Mouse (Mus musculus): ENCODE measurements around the gene Gfpt2. TPM values are rescaled to one million over a fixed set of nuclear protein-coding genes. Genes with fewer than 3 reads are reported as not detected.

Gene Gfpt2
- total RNA-seq, 2 experiments from 2014 or later, result 5.7 to 6.2 TPM

DNA sequence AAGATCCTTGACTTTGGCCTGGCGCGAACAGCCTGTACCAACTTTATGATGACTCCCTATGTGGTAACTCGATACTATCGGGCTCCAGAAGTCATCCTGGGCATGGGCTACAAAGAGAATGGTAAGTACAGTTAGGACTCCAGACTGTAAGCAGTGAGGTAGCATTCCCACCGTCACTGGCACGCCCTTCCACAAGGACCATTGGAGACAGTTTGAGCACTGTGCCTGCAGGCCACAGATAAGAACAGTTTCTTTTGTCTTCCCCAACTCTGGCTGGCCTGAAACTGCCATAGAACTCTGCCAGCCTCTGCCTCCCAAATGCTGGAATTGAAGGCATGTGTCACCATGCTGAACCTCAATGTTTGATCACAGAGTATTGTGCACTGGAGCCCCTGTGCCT, 78.8 kb downstream of the Gfpt2 start:
- no peak for DNase-seq
- intact Hi-C loops (cut with DNase I), result loop anchor here (5.0 kb wide), 2 partner anchors 45 to 145 kb away; no protein-coding TSS in a partner anchor

DNA sequence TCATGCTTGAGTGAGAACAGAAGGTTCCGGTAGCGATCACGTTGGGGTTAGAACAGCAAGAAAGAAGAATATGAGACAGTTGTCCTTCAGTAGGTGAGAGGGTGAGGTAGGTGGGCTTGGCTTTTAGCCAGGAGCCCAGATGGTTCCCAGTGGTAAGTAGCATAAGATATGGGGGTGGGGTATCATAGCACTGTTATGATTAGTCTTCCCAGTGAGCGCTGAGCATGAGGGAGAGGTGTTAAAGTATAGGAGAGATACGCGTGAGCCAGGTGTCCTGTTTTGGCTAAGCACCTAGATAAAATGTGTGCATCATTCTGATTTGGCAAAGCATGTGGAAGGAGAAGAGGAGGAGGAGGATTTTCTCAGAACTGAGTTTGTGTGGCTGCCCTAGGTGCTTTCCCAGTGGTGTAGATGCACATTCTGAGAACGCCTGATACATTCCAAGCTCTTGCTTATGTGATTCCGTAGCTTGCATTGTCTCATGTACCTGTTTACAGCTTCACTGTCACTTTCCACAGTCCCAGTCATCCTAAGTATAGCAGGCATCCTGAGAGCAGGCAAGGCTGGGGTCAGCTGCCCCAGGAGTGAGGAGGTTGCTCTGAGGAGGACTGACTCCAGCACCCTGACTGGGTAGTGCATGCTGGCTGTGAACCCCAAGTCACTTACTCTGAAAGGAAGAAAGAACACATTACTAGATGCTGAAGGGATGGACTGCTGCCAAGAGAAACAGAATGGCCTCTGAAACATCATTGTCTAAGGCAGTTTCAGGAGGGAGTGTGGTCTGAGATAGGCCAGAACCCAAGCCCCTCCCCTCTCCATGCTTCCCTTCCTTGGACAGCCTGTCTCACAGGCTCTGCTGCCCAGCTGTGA, 83.2 kb downstream of the Gfpt2 start:
- DNase-seq, result no peak
- intact Hi-C loops (cut with DNase I), result no loop called here

DNA sequence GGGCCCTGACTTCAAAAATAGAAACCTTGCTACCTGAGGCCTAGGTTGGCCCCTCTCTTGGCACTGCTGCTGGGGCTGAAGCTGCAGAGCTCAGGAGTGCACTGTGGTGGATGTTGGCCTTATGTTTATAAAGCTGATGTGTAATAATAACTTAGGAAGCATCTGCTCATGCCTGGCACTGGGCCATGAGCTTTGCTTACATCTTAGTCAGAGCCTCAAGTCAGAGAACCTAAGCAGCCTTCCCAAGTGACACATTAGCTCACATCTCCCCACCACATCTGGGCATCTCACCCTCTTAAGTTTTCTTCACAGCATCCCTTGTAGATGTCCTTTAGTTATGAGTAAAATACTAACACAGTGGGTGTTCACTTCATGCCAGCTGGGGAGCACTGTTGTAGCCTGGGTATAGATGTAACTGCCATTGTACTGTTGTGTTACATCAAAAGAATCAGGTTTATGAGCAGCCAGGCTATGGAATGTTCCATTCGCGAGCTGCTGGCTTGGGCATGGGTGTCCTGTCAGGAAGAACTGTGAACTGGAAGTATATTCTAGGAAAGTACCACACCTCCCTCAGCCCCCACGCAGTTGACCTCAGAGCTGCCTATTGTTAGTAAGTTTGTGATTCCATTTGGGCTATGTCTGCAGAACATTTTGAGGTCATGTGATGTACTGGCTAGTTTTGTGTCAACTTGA, 86.1 kb downstream of the Gfpt2 start:
- DNase-seq, result no peak
- intact Hi-C loops (cut with DNase I), result no loop called here

DNA sequence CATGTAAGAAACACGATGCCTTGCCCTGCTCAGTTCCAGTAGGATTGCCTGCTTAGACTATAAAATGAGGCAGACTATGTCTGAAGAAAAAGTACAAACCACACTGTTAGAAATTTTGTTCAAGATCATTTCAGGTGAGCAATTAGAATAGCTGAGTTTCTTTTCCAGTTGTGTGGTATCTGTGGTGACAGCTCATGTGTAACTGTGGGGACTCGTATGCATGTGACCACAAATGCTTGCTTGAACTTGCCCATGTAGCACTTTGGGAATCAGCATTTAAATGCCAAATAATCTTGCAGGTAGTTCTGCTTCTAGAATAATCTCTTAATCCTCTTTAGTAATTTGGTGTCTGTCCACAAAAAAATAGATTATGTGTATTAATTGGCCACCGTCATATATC, 89.4 kb downstream of the Gfpt2 start:
- DNase-seq, result no peak
- intact Hi-C loops (cut with DNase I), result no loop called here

Small RNA genes within 50 kb of the gene (microRNA-seq; reads per million reads assigned to microRNA genes)
- gene Gm23813, result 0 reads per million in 2 experiments

Other genes with a start within 250 kb of the Gfpt2 start
- gene Olfr1380, start 237.3 kb upstream of the Gfpt2 start, total RNA-seq (2021), result not detected
- gene Flt4, start 184.9 kb upstream of the Gfpt2 start, total RNA-seq (2021), result 1 to 10 TPM; 1.9 to 2.9 TPM
- gene Scgb3a1, start 130.6 kb upstream of the Gfpt2 start, total RNA-seq (2021), result not detected
- 10 to 100 TPM in 1 of 2 experiments, 1 to 10 TPM in 1; 9.7 to 10.5 TPM for gene Cnot6, start 81.5 kb upstream of the Gfpt2 start, total RNA-seq (2021)
- 10 to 100 TPM; 43.5 to 49.9 TPM for gene Mapk9, start 52.6 kb downstream of the Gfpt2 start, total RNA-seq (2021)
- under 1 TPM; 0.26 to 0.44 TPM for gene Rasgef1c, start 107.7 kb downstream of the Gfpt2 start, total RNA-seq (2021)
- gene Rnf130, start 231.2 kb downstream of the Gfpt2 start, total RNA-seq (2021), result 10 to 100 TPM; 37.5 to 44.1 TPM

All from gastrocnemius, postnatal 36 days (tissue).